Mouse (Mus musculus): ENCODE measurements around the gene Tut1.

DNA sequence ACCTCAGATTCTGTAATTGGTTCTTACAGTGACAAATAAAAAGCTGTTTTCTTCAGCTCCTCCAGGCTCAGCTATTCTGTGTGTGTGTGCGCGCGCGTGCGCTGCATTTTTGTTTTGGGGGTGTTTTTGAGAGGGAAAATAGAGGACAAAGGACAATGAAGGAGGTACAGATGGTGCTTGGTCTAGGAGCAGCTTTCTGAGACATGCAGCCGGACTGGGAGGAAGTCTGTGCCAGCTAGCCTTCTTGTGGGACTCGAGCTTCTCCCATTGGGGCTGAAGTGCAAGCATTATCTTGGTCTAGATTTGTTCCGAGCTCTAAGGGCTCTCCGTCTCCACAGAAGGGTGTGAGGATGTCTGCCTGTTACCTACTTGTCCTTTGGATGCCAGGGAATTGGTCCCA is 1.4 kb upstream of the Tut1 start:
- TF ChIP-seq POLR2A (IDR thresholded peaks at IDR 0.05; ENCODE audit: insufficient read depth, low read length) = no peak
- no peak for TF ChIP-seq CTCF (IDR thresholded peaks at IDR 0.05; ENCODE audit: low read depth, low read length)
- no peak for TF ChIP-seq EP300 (IDR thresholded peaks at IDR 0.05; ENCODE audit: insufficient read depth, low read depth, low read length)
